8 mouse cellular contexts compared by ENCODE assay signal in genomic region chr9:74975416-74975815, GRCm38 (mm10). TPM values are rescaled to one million over a fixed set of nuclear protein-coding genes. Genes with fewer than 3 reads are reported as not detected.
DNase-seq lines count a peak whose midpoint lies in the region; ATAC-seq and TF ChIP-seq lines count a peak whose summit lies in the region.

No protein-coding gene starts in this region.

- H3K9ac ChIP-seq in lung, embryonic 15.5 days = peak overlapping the region; percentile 64; the same call in 1 of the 2 replicates
- peak overlapping the region; percentile 69 for H3K9ac ChIP-seq in forebrain, postnatal 0 days

- TF ChIP-seq CTCF in forebrain, postnatal 0 days (IDR thresholded peaks at IDR 0.05; ENCODE audit: low read depth) = no peak

- peak overlapping the region; percentile 54 for H3K4me3 ChIP-seq in lung, embryonic 15.5 days
- H3K4me3 ChIP-seq in forebrain, postnatal 0 days (ENCODE audit: low read depth, low read length) = peak overlapping the region; percentile 47
- peak overlapping the region; percentile 19 for H3K4me3 ChIP-seq in myocyte

- no peaks in the 10 kb centered on the region for H3K36me3 ChIP-seq in lung, embryonic 15.5 days
- no peaks in the 10 kb centered on the region for H3K36me3 ChIP-seq in forebrain, postnatal 0 days (ENCODE audit: insufficient read depth)
- no peaks in the 10 kb centered on the region for H3K36me3 ChIP-seq in myocyte (ENCODE audit: control insufficient read depth, insufficient read depth)

- 7% methylated on average over 7 of the region's 7 CpGs for WGBS in lung, embryonic 15.5 days
- WGBS in forebrain, postnatal 0 days = 6% methylated on average over 7 of the region's 7 CpGs

- H3K9me3 ChIP-seq in lung, embryonic 15.5 days = no peaks in the 10 kb centered on the region
- no peaks in the 10 kb centered on the region for H3K9me3 ChIP-seq in forebrain, postnatal 0 days (ENCODE audit: low read length)

- peaks cover 19% of the 10 kb centered on the region for H3K4me1 ChIP-seq in lung, embryonic 15.5 days
- peaks cover 18% of the 10 kb centered on the region for H3K4me1 ChIP-seq in forebrain, postnatal 0 days (ENCODE audit: insufficient read depth)

- H3K79me2 ChIP-seq in myocyte (ENCODE audit: control insufficient read depth, insufficient read depth) = no peaks in the 10 kb centered on the region

- TF ChIP-seq POLR2A in myocyte (IDR thresholded peaks at IDR 0.05; ENCODE audit: insufficient read length, low read depth) = no peak

- DNase-seq in lung, postnatal 4 days = no peak
- no peak for DNase-seq in forebrain, postnatal 0 days
- DNase-seq in kidney, postnatal 25 days = peak; percentile 54 to 82
- no peak for DNase-seq in thymus, postnatal 36 days
- no peak for DNase-seq in adrenal gland, postnatal 4 days (ENCODE audit: low spot score in 2 of 2)
- DNase-seq in layer of hippocampus, adult 9-11 months = no peak

- H3K27me3 ChIP-seq in lung, embryonic 15.5 days = no peaks in the 10 kb centered on the region
- no peaks in the 10 kb centered on the region for H3K27me3 ChIP-seq in forebrain, postnatal 0 days (ENCODE audit: insufficient read depth, low read length)
- no peaks in the 10 kb centered on the region for H3K27me3 ChIP-seq in myocyte (ENCODE audit: control insufficient read depth, insufficient read depth, insufficient read length)

- peak overlapping the region; percentile 88 for H3K27ac ChIP-seq in lung, embryonic 15.5 days
- peak overlapping the region; percentile 97 for H3K27ac ChIP-seq in forebrain, postnatal 0 days (ENCODE audit: low read depth, low read length)

- peak overlapping the region; percentile 71 for H3K4me2 ChIP-seq in lung, embryonic 15.5 days
- H3K4me2 ChIP-seq in forebrain, postnatal 0 days (ENCODE audit: low read depth) = peak overlapping the region; percentile 51
- peak overlapping the region; percentile 97 for H3K4me2 ChIP-seq in myocyte (ENCODE audit: low read depth)

- peak; percentile 24; the same call in 1 of the 2 replicates for ATAC-seq in lung, embryonic 15.5 days (ENCODE audit: borderline replicate concordance, extremely low read depth, low FRiP score, low TSS enrichment)
- ATAC-seq in forebrain, postnatal 0 days = peak; percentile 7; the same call in 1 of the 2 replicates

- H3ac ChIP-seq in myocyte (ENCODE audit: control insufficient read depth, insufficient read length) = no peak overlapping the region

TF ChIP-seq in myocyte, 11 proteins besides CTCF, POLR2A, EP300 and RAD21:
- TF ChIP-seq MAX (IDR thresholded peaks at IDR 0.05; ENCODE audit: low read depth) (no peak), SRF (IDR thresholded peaks at IDR 0.05; ENCODE audit: control insufficient read depth, insufficient read length, low read depth) (no peak), REST (IDR thresholded peaks at IDR 0.05; ENCODE audit: insufficient read depth, insufficient read length) (no peak)
TF ChIP-seq in myocyte: peak in this region for 0.

RNA-seq across cellular contexts. Expression of gene Fam214a, which starts 22.7 kb away (rescaled TPM):
- 9.6 and 12.0 TPM in 2 replicates for polyA plus RNA-seq in lung, embryonic 15.5 days (2015; fragmentation: Nextera tagmentation; extraction: Ambion mirVana)
- 22.2 and 33.2 TPM in 2 replicates for total RNA-seq in forebrain, postnatal 0 days (2014; rRNA removed)
- polyA plus RNA-seq in forebrain, postnatal 0 days (2015; fragmentation: Nextera tagmentation; extraction: Ambion mirVana) = 11.6 and 16.0 TPM in 2 replicates
- polyA plus RNA-seq in myocyte (2012; fragmentation: generic; extraction: Trizol) = 2.6 TPM
- 10 to 100 TPM; 90.2 to 99.4 TPM for total RNA-seq in adrenal gland, postnatal 4 days (2021)

Comparison
In these comparisons a context has a peak if more than half of its experiments do, and no peak if none do; other contexts are left out.
1. DNase-seq: peak in kidney, postnatal 25 days (2 of 2); none in lung, postnatal 4 days (0 of 2), forebrain, postnatal 0 days (single experiment), thymus, postnatal 36 days (0 of 2), adrenal gland, postnatal 4 days (0 of 2) and layer of hippocampus, adult 9-11 months (single experiment).
2. Peak in every context shown above with its lines, with median percentiles within 50 percentile points of each other: H3K4me2 ChIP-seq and H3K4me3 ChIP-seq.